Mouse (Mus musculus) myocyte (in vitro differentiated cells): ENCODE results near the gene Gm428. TPM values are rescaled to one million over a fixed set of nuclear protein-coding genes. Genes with fewer than 3 reads are reported as not detected.
"Not testable (repeated sequence)": the region's sequence is repeated elsewhere in the genome, so short reads cannot be mapped to it uniquely, and the experiment has no call there.

ENCODE experiments used
- H3K27me3 ChIP-seq: one replicate; pipeline ENCODE4 v1.6.1; 2011; ENCODE audit not compliant: control insufficient read depth, insufficient read depth, insufficient read length
- H3K36me3 ChIP-seq: one replicate; pipeline ENCODE4 v1.6.1; 2011; ENCODE audit not compliant: control insufficient read depth, insufficient read depth
- H3K4me2 ChIP-seq: one replicate; pipeline ENCODE4 v1.6.1; 2011; ENCODE audit warnings: low read depth, control low read depth
- H3K4me3 ChIP-seq: one replicate; pipeline ENCODE4 v1.5.1; 2011; ENCODE audit warnings: mild to moderate bottlenecking, control low read depth, moderate library complexity
- H3K79me2 ChIP-seq: one replicate; pipeline ENCODE4 v1.6.1; 2011; ENCODE audit not compliant: control insufficient read depth, insufficient read depth
- H3ac ChIP-seq: one replicate; pipeline ENCODE4 v1.6.1; 2011; ENCODE audit not compliant: control insufficient read depth, insufficient read length
- CEBPB ChIP-seq: IDR thresholded peaks from 2 replicates; pipeline ENCODE4 v1.6.1; 2011; ENCODE audit warnings: mild to moderate bottlenecking, moderate library complexity; ENCODE audit not compliant: poor library complexity, insufficient read depth, severe bottlenecking
- E2F4 ChIP-seq: IDR thresholded peaks from one replicate; pipeline ENCODE4 v1.6.1; 2011; ENCODE audit warnings: mild to moderate bottlenecking, control low read depth, moderate library complexity; ENCODE audit not compliant: insufficient read depth
- MAX ChIP-seq: IDR thresholded peaks from one replicate; pipeline ENCODE4 v1.6.1; 2011; ENCODE audit warnings: low read depth, mild to moderate bottlenecking, control low read depth
- MYOD1 ChIP-seq, 3 experiments: IDR thresholded peaks; one replicate each; pipeline ENCODE4 v1.6.1; 2011; ENCODE audit warnings: control low read depth in 2 of 3, low read depth in 2 of 3, mild to moderate bottlenecking in 2 of 3, moderate library complexity in 1 of 3; ENCODE audit not compliant: insufficient read length in 2 of 3, control insufficient read depth in 1 of 3
- MYOG ChIP-seq, 3 experiments: IDR thresholded peaks; one replicate each; pipeline ENCODE4 v1.6.1; 2011; ENCODE audit warnings: control low read depth in 2 of 3, low read depth in 2 of 3, mild to moderate bottlenecking in 2 of 3; ENCODE audit not compliant: insufficient read length in 2 of 3, control insufficient read depth in 1 of 3, insufficient read depth in 1 of 3
- POLR2A ChIP-seq: IDR thresholded peaks from one replicate; pipeline ENCODE4 v1.6.1; 2011; ENCODE audit warnings: low read depth, mild to moderate bottlenecking, control low read depth, moderate library complexity; ENCODE audit not compliant: insufficient read length
- POLR2AphosphoS2 ChIP-seq: IDR thresholded peaks from one replicate; pipeline ENCODE4 v1.6.1; 2011; ENCODE audit warnings: low read depth, control low read depth; ENCODE audit not compliant: insufficient read length
- REST ChIP-seq: IDR thresholded peaks from one replicate; pipeline ENCODE4 v1.6.1; 2011; ENCODE audit warnings: mild to moderate bottlenecking, control low read depth, moderate library complexity; ENCODE audit not compliant: insufficient read depth, insufficient read length
- SRF ChIP-seq: IDR thresholded peaks from one replicate; pipeline ENCODE4 v1.6.1; 2011; ENCODE audit warnings: low read depth; ENCODE audit not compliant: control insufficient read depth, insufficient read length
- TCF12 ChIP-seq: IDR thresholded peaks from one replicate; pipeline ENCODE4 v1.6.1; 2011; ENCODE audit warnings: mild to moderate bottlenecking, control low read depth; ENCODE audit not compliant: poor library complexity, insufficient read depth, severe bottlenecking
- TCF3 ChIP-seq: IDR thresholded peaks from one replicate; pipeline ENCODE4 v1.6.1; 2011; ENCODE audit warnings: low read depth, control low read depth; ENCODE audit not compliant: insufficient read length
- polyA plus RNA-seq: library from polyadenylated mRNA; unstranded; fragments of >200 nt; fragmentation: generic; extraction: Trizol; gene quantifications from one replicate; pipeline ENCODE4 v1.2.1, GENCODE M21; 2012; ENCODE audit warnings: missing spikeins

The Gm428 gene
- not detected for polyA plus RNA-seq

GRCm38 (mm10) chr4:73683216-73683615 is at the start of gene Gm428:
Gm428 (plus strand) TSS chr4:73683516.
- not testable (repeated sequence) for H3K79me2 ChIP-seq, H3K27me3 ChIP-seq, H3ac ChIP-seq, H3K4me3 ChIP-seq, H3K4me2 ChIP-seq, H3K36me3 ChIP-seq

- H3K36me3 ChIP-seq, H3K4me3 ChIP-seq, H3K79me2 ChIP-seq, H3ac ChIP-seq, H3K27me3 ChIP-seq, H3K4me2 ChIP-seq: not testable (repeated sequence)
Measured at GRCm38 (mm10) chr4:73637821-73638220, 45.5 kb upstream of the Gm428 start, which contains the start of gene Gm11236. Gm11236 (plus strand) TSS chr4:73638121.

GRCm38 (mm10) chr4:73661864-73662263 is 21.5 kb upstream of the Gm428 start:
- not testable (repeated sequence) for H3ac ChIP-seq, H3K4me2 ChIP-seq, H3K27me3 ChIP-seq, H3K4me3 ChIP-seq, H3K79me2 ChIP-seq, H3K36me3 ChIP-seq

- H3ac ChIP-seq, H3K4me2 ChIP-seq, H3K27me3 ChIP-seq, H3K36me3 ChIP-seq, H3K4me3 ChIP-seq, H3K79me2 ChIP-seq: not testable (repeated sequence)
Measured at GRCm38 (mm10) chr4:73668054-73668453, 15.3 kb upstream of the Gm428 start, which contains the start of gene Gm11239. Gm11239 (plus strand) TSS chr4:73668354.

- Histone ChIP-seq H3ac (no peak overlapping the region), H3K4me2 (no peak overlapping the region), H3K79me2 (no peaks in the 10 kb centered on the region), H3K27me3 (no peaks in the 10 kb centered on the region), H3K36me3 (no peaks in the 10 kb centered on the region), H3K4me3 (no peak overlapping the region)
- TF ChIP-seq TCF3 (no peak), CEBPB (no peak), MYOD1 (IDR thresholded peaks at IDR 0.05; ENCODE audit: control insufficient read depth in 1 of 3, insufficient read length in 2 of 3, low read depth in 2 of 3) (no peak), TCF12 (no peak), MYOG (IDR thresholded peaks at IDR 0.05; ENCODE audit: control insufficient read depth in 1 of 3, insufficient read depth in 1 of 3, insufficient read length in 2 of 3, low read depth in 2 of 3) (no peak), POLR2AphosphoS2 (no peak)
Measured at GRCm38 (mm10) chr4:73718761-73719160, 35.4 kb downstream of the Gm428 start.

- H3K4me3 ChIP-seq = no peak overlapping the region
- no peaks in the 10 kb centered on the region for H3K27me3 ChIP-seq
- no peak for TF ChIP-seq TCF12
- TF ChIP-seq SRF = no peak
- TF ChIP-seq MYOD1 (IDR thresholded peaks at IDR 0.05; ENCODE audit: control insufficient read depth in 1 of 3, insufficient read length in 2 of 3, low read depth in 2 of 3) = no peak
- no peak for TF ChIP-seq E2F4
- no peak for TF ChIP-seq REST
- no peak for TF ChIP-seq CEBPB
- TF ChIP-seq MAX = no peak
- no peak for TF ChIP-seq POLR2A
- no peaks in the 10 kb centered on the region for H3K79me2 ChIP-seq
- H3K4me2 ChIP-seq = no peak overlapping the region
- no peak overlapping the region for H3ac ChIP-seq
- H3K36me3 ChIP-seq = no peaks in the 10 kb centered on the region
Measured at GRCm38 (mm10) chr4:73719819-73720218, 36.5 kb downstream of the Gm428 start.

Other genes with a start within 250 kb of the Gm428 start
- not detected for gene Gm11238, start 75.6 kb upstream of the Gm428 start, polyA plus RNA-seq
- not detected for gene Gm11237, start 60.5 kb upstream of the Gm428 start, polyA plus RNA-seq
- not detected for gene Gm11236, start 45.4 kb upstream of the Gm428 start, polyA plus RNA-seq
- gene Gm11239, start 15.2 kb upstream of the Gm428 start, polyA plus RNA-seq = not detected
- gene Rasef, start 107.5 kb downstream of the Gm428 start, polyA plus RNA-seq = not detected
- not detected for gene Gm11758, start 192.8 kb downstream of the Gm428 start, polyA plus RNA-seq
- not detected for gene Gm11757, start 207.6 kb downstream of the Gm428 start, polyA plus RNA-seq
- not detected for gene Gm13871, start 222.4 kb downstream of the Gm428 start, polyA plus RNA-seq
- gene Gm11756, start 237.2 kb downstream of the Gm428 start, polyA plus RNA-seq = 0.06 TPM